Mouse (Mus musculus) heart, postnatal 0 days (tissue): ENCODE measurements around the gene Patj. TPM values are rescaled to one million over a fixed set of nuclear protein-coding genes. Genes with fewer than 3 reads are reported as not detected.

Experiments
- ATAC-seq: fragments of 200-750 bp; cut with Nextera tagmentation; 2 replicates; pipeline ENCODE4 v1.8.0; 2017; ENCODE audit warnings: low read depth, moderate number of reproducible peaks, moderate library complexity; ENCODE audit not compliant: insufficient read depth
- DNase-seq: peaks from one replicate; pipeline ENCODE4 v3.0.0-alpha.2; 2016; ENCODE audit warnings: low spot score
- H3K27ac ChIP-seq: fragments of 300-500 bp; sonication (generic); 2 replicates; pipeline ENCODE4 v1.5.1; 2014; ENCODE audit warnings: low read depth, mild to moderate bottlenecking
- H3K27me3 ChIP-seq: fragments of 300-500 bp; sonication (generic); 2 replicates; pipeline ENCODE4 v1.6.1; 2014; ENCODE audit warnings: low read length, mixed read lengths; ENCODE audit not compliant: control insufficient read depth, insufficient read depth
- H3K36me3 ChIP-seq: fragments of 300-500 bp; sonication (generic); replicated peaks from 2 replicates; pipeline ENCODE4 v1.6.1; 2014; ENCODE audit warnings: low read length, mixed read lengths; ENCODE audit not compliant: control insufficient read depth, insufficient read depth
- H3K4me1 ChIP-seq: fragments of 300-500 bp; sonication (generic); 2 replicates; pipeline ENCODE4 v1.6.1; 2014; ENCODE audit warnings: antibody characterized with exemption; ENCODE audit not compliant: control insufficient read depth, insufficient read depth
- H3K4me2 ChIP-seq: fragments of 300-500 bp; sonication (generic); 2 replicates; pipeline ENCODE4 v1.6.1; 2014; ENCODE audit warnings: low read depth, mild to moderate bottlenecking, low read length, moderate library complexity
- H3K4me3 ChIP-seq: fragments of 300-500 bp; sonication (generic); 2 replicates; pipeline ENCODE4 v1.5.1; 2014; ENCODE audit warnings: low read depth, low read length
- H3K9ac ChIP-seq: fragments of 300-500 bp; sonication (generic); replicated peaks from 2 replicates; pipeline ENCODE4 v1.6.1; 2014; ENCODE audit warnings: low read depth, low read length, mixed read lengths
- H3K9me3 ChIP-seq: fragments of 300-500 bp; sonication (generic); replicated peaks from 2 replicates; pipeline ENCODE4 v1.6.1; 2016; ENCODE audit warnings: low read length; ENCODE audit not compliant: control insufficient read depth
- CTCF ChIP-seq: IDR thresholded peaks from 2 replicates; pipeline ENCODE4 v1.5.1; 2016; ENCODE audit warnings: antibody characterized with exemption, control low read depth, low read depth
- EP300 ChIP-seq: IDR thresholded peaks from 2 replicates; pipeline ENCODE4 v1.6.1; 2016; ENCODE audit warnings: antibody characterized with exemption, low read depth
- WGBS: fragments of 180-500 bp; shearing (Covaris S2); extraction: QIAGEN DNeasy Blood & Tissue Kit; methylation state at CpG from one replicate; pipeline ENCODE4 v1.1.7; 2014; 5-methylcytosine and 5-hydroxymethylcytosine counted together
- polyA plus RNA-seq: library from polyadenylated mRNA; unstranded; fragments of >200 nt; fragmentation: Nextera tagmentation; extraction: Ambion mirVana; gene quantifications from 2 replicates; pipeline ENCODE4 v1.2.1, GENCODE M21; 2015
- total RNA-seq: library from RNA; depleted of rRNA; stranded (reverse); fragments of >200 nt; gene quantifications from 2 replicates; pipeline ENCODE4 v1.2.3, GENCODE M21; 2014; ENCODE audit warnings: low replicate concordance

Patj gene
- total and polyA plus RNA-seq, 2 experiments from 2014 or later = 5.2 to 1,302 TPM

GRCm38 (mm10) chr4:98584023-98584422 is 188.4 kb downstream of the Patj start:
- no peak for TF ChIP-seq CTCF
- no peak for TF ChIP-seq EP300
- no peaks in the 10 kb centered on the region for H3K27me3 ChIP-seq
- H3K4me1 ChIP-seq = no peaks in the 10 kb centered on the region
- H3K4me3 ChIP-seq = no peak overlapping the region
- no peak overlapping the region for H3K27ac ChIP-seq
- no peak overlapping the region for H3K4me2 ChIP-seq
- 82% methylated on average over 5 of the region's 5 CpGs for WGBS
- ATAC-seq = no peak
- H3K36me3 ChIP-seq = no peaks in the 10 kb centered on the region
- DNase-seq = no peak
- H3K9ac ChIP-seq = no peak overlapping the region
- no peaks in the 10 kb centered on the region for H3K9me3 ChIP-seq

- H3K27me3 ChIP-seq = no peaks in the 10 kb centered on the region
- ATAC-seq = no peak
- H3K36me3 ChIP-seq = no peaks in the 10 kb centered on the region
- DNase-seq = no peak
- no peak overlapping the region for H3K27ac ChIP-seq
- no peaks in the 10 kb centered on the region for H3K4me1 ChIP-seq
- no peaks in the 10 kb centered on the region for H3K9me3 ChIP-seq
- H3K4me3 ChIP-seq = no peak overlapping the region
- no peak overlapping the region for H3K9ac ChIP-seq
- 73% methylated on average over 4 of the region's 4 CpGs for WGBS
- no peak overlapping the region for H3K4me2 ChIP-seq
- TF ChIP-seq EP300 (no peak), CTCF (no peak)
Measured at GRCm38 (mm10) chr4:98586303-98586702, 190.7 kb downstream of the Patj start.

- TF ChIP-seq CTCF (no peak), EP300 (no peak)
- H3K9ac ChIP-seq = no peak overlapping the region
- no peak overlapping the region for H3K4me3 ChIP-seq
- H3K27ac ChIP-seq = no peak overlapping the region
- no peaks in the 10 kb centered on the region for H3K4me1 ChIP-seq
- H3K4me2 ChIP-seq = no peak overlapping the region
- no peaks in the 10 kb centered on the region for H3K9me3 ChIP-seq
- no peaks in the 10 kb centered on the region for H3K36me3 ChIP-seq
- ATAC-seq (no peak), DNase-seq (no peak)
- H3K27me3 ChIP-seq = no peaks in the 10 kb centered on the region
- 77% methylated on average over 2 of the region's 2 CpGs for WGBS
Measured at GRCm38 (mm10) chr4:98587686-98588085, 192.1 kb downstream of the Patj start.

GRCm38 (mm10) chr4:98593961-98594360 is 198.4 kb downstream of the Patj start:
- peaks cover 9% of the 10 kb centered on the region for H3K4me1 ChIP-seq
- DNase-seq = no peak
- ATAC-seq = no peak
- no peak overlapping the region for H3K27ac ChIP-seq
- no peaks in the 10 kb centered on the region for H3K27me3 ChIP-seq
- TF ChIP-seq EP300 (no peak), CTCF (no peak)
- H3K36me3 ChIP-seq = no peaks in the 10 kb centered on the region
- no peaks in the 10 kb centered on the region for H3K9me3 ChIP-seq
- no peak overlapping the region for H3K9ac ChIP-seq
- 79% methylated on average over 1 of the region's 1 CpGs for WGBS
- H3K4me3 ChIP-seq = no peak overlapping the region
- no peak overlapping the region for H3K4me2 ChIP-seq

- Histone ChIP-seq H3K9me3 (no peaks in the 10 kb centered on the region), H3K27ac (no peak overlapping the region), H3K4me1 (peaks cover 9% of the 10 kb centered on the region), H3K4me2 (no peak overlapping the region), H3K4me3 (no peak overlapping the region), H3K27me3 (no peaks in the 10 kb centered on the region), H3K9ac (no peak overlapping the region), H3K36me3 (no peaks in the 10 kb centered on the region)
- TF ChIP-seq EP300 = no peak
- TF ChIP-seq CTCF = no peak
- no peak for DNase-seq
- 85% methylated on average over 1 of the region's 1 CpGs for WGBS
- no peak for ATAC-seq
Measured at GRCm38 (mm10) chr4:98598546-98598971, 203.0 kb downstream of the Patj start.

- ATAC-seq = no peak
- Histone ChIP-seq H3K4me3 (no peak overlapping the region), H3K27ac (no peak overlapping the region), H3K4me2 (no peak overlapping the region), H3K36me3 (no peaks in the 10 kb centered on the region), H3K4me1 (peaks cover 9% of the 10 kb centered on the region), H3K9me3 (no peaks in the 10 kb centered on the region), H3K9ac (no peak overlapping the region), H3K27me3 (no peaks in the 10 kb centered on the region)
- WGBS = 56% methylated on average over 6 of the region's 6 CpGs
- no peak for DNase-seq
- TF ChIP-seq CTCF (no peak), EP300 (no peak)
Measured at GRCm38 (mm10) chr4:98599358-98599757, 203.8 kb downstream of the Patj start.
